Mouse (Mus musculus) bone marrow macrophage, adult 2 months (primary cell): Measurements from ENCODE around the gene Cep97. TPM values are rescaled to one million over a fixed set of nuclear protein-coding genes. Genes with fewer than 3 reads are reported as not detected.
A peak's percentile ranks its signal among the peaks of the same experiment; 100 is the strongest.

Experiments used
- H3K27ac ChIP-seq: 2 replicates; pipeline ENCODE4 v1.5.1; 2012; ENCODE audit warnings: low read depth, low read length; ENCODE audit not compliant: insufficient read depth
- H3K4me1 ChIP-seq: 2 replicates; pipeline ENCODE4 v1.6.1; 2012; ENCODE audit warnings: low read length; ENCODE audit not compliant: control insufficient read depth, insufficient read depth
- H3K4me3 ChIP-seq: 2 replicates; pipeline ENCODE4 v1.5.1; 2012; ENCODE audit warnings: mild to moderate bottlenecking, low read length, moderate library complexity; ENCODE audit not compliant: insufficient read depth
- CTCF ChIP-seq: IDR thresholded peaks from 2 replicates; pipeline ENCODE4 v1.5.1; 2012; ENCODE audit warnings: low read depth, mild to moderate bottlenecking, low read length, moderate library complexity
- POLR2A ChIP-seq: IDR thresholded peaks from 2 replicates; pipeline ENCODE4 v1.6.1; 2012; ENCODE audit warnings: mild to moderate bottlenecking, low read depth, low read length, borderline replicate concordance
- polyA plus RNA-seq: library from polyadenylated mRNA; stranded (reverse); fragments of >200 nt; gene quantifications from 2 replicates; pipeline ENCODE4 v1.2.4, GENCODE M21; 2012; ENCODE audit not compliant: missing spikeins, insufficient read depth, insufficient read length

The Cep97 gene
- polyA plus RNA-seq, 1 experiment: 4.8 TPM

GRCm38 (mm10) chr16:55858465-55858864 is 76.2 kb downstream of the Cep97 start:
- Histone ChIP-seq H3K4me3 (no peak overlapping the region), H3K27ac (no peak overlapping the region), H3K4me1 (0 out of 2 replicates have a peak, but pooled peaks cover 2% of the 10 kb centered on the region)
- TF ChIP-seq POLR2A (no peak), CTCF (peak; percentile 53)

GRCm38 (mm10) chr16:55852943-55853727 is 81.5 kb downstream of the Cep97 start:
- TF ChIP-seq CTCF (no peak), POLR2A (no peak)
- Histone ChIP-seq H3K4me3 (no peak overlapping the region), H3K4me1 (peaks cover 6% of the 10 kb centered on the region), H3K27ac (no peak overlapping the region)

- H3K27ac ChIP-seq: no peak overlapping the region
- TF ChIP-seq POLR2A: no peak
- no peak for TF ChIP-seq CTCF
- peaks cover 10% of the 10 kb centered on the region for H3K4me1 ChIP-seq
- H3K4me3 ChIP-seq: no peak overlapping the region
Observed at GRCm38 (mm10) chr16:55852515-55852914, 82.1 kb downstream of the Cep97 start.

GRCm38 (mm10) chr16:55850485-55850884 is 84.2 kb downstream of the Cep97 start:
- Histone ChIP-seq H3K4me3 (no peak overlapping the region), H3K4me1 (peaks cover 10% of the 10 kb centered on the region), H3K27ac (no peak overlapping the region)
- TF ChIP-seq CTCF (no peak), POLR2A (no peak)

Other genes starting within 250 kb of the Cep97 start
- gene Nfkbiz, start 96.0 kb downstream of the Cep97 start, polyA plus RNA-seq: 60.3 and 61.0 TPM in 2 replicates
- 0.20 TPM in 2 replicates for gene Nxpe3, start 39.6 kb downstream of the Cep97 start, polyA plus RNA-seq
- 1,052 and 1,077 TPM in 2 replicates for gene Rpl24, start 31.4 kb upstream of the Cep97 start, polyA plus RNA-seq
- gene Zbtb11, start 39.0 kb upstream of the Cep97 start, polyA plus RNA-seq: 13.4 and 13.9 TPM in 2 replicates
- 116 and 125 TPM in 2 replicates for gene Pcnp, start 94.9 kb upstream of the Cep97 start, polyA plus RNA-seq
- 10.3 and 10.6 TPM in 2 replicates for gene Trmt10c, start 103.0 kb upstream of the Cep97 start, polyA plus RNA-seq
- 23.1 and 24.4 TPM in 2 replicates for gene Senp7, start 113.5 kb upstream of the Cep97 start, polyA plus RNA-seq